Mouse (Mus musculus) lung, adult 2 months (tissue): ENCODE measurements around the gene Clvs2. TPM values are rescaled to one million over a fixed set of nuclear protein-coding genes. Genes with fewer than 3 reads are reported as not detected.

ENCODE experiments used
- DNase-seq: peaks from one replicate; pipeline ENCODE4 v3.0.0; 2022
- H3K4me1 ChIP-seq: fragments of 200-500 bp; 2 replicates; pipeline ENCODE4 v1.6.1; 2011; ENCODE audit warnings: low read length; ENCODE audit not compliant: control insufficient read depth, insufficient read depth
- H3K4me3 ChIP-seq: fragments of 200-500 bp; replicated peaks from 2 replicates; pipeline ENCODE3; 2011; ENCODE audit warnings: low read depth, mild to moderate bottlenecking, control low read depth, low read length; ENCODE audit errors: extremely low read depth
- CTCF ChIP-seq: fragments of 200-500 bp; IDR thresholded peaks from 2 replicates; pipeline ENCODE4 v1.5.1; 2011; ENCODE audit warnings: mild to moderate bottlenecking, low read length, control low read depth; ENCODE audit not compliant: insufficient read depth
- POLR2A ChIP-seq: fragments of 200-500 bp; IDR thresholded peaks from 2 replicates; pipeline ENCODE4 v1.6.1; 2011; ENCODE audit warnings: low read depth, mild to moderate bottlenecking, control low read depth, low read length, borderline replicate concordance; ENCODE audit errors: extremely low read depth
- WGBS: fragments of 180-500 bp; shearing (Covaris S2); methylation state at CpG from one replicate; pipeline ENCODE4 v1.1.7; 2018; 5-methylcytosine and 5-hydroxymethylcytosine counted together
- polyA plus RNA-seq: library from polyadenylated mRNA; depleted of rRNA; stranded (reverse); fragments of >200 nt; gene quantifications from 2 replicates; pipeline ENCODE4 v1.2.3, GENCODE M21; 2012; rRNA removed

The Clvs2 gene
- not detected in 2 replicates for polyA plus RNA-seq

- no peak for TF ChIP-seq CTCF
- WGBS = 6% methylated on average over 37 of the region's 37 CpGs
- Histone ChIP-seq H3K4me1 (no peaks in the 10 kb centered on the region), H3K4me3 (no peak within 1 kb of the TSS)
- no peak for DNase-seq
Measured at GRCm38 (mm10) chr10:33624131-33624879, at the start of gene Clvs2. Gene Clvs2, minus strand, starts transcription at chr10:33624769.

GRCm38 (mm10) chr10:33653142-33653541 lies 28.6 kb upstream of the Clvs2 start:
- Histone ChIP-seq H3K4me3 (no peak overlapping the region), H3K4me1 (no peaks in the 10 kb centered on the region)
- DNase-seq = no peak
- TF ChIP-seq POLR2A = no peak
- no peak for TF ChIP-seq CTCF

GRCm38 (mm10) chr10:33623577-33623991 lies 985 bp downstream of the Clvs2 start:
- no peak for TF ChIP-seq POLR2A
- no peak for TF ChIP-seq CTCF
- WGBS = 20% methylated on average over 6 of the region's 6 CpGs
- Histone ChIP-seq H3K4me3 (no peak overlapping the region), H3K4me1 (no peaks in the 10 kb centered on the region)
- DNase-seq = no peak

DNA sequence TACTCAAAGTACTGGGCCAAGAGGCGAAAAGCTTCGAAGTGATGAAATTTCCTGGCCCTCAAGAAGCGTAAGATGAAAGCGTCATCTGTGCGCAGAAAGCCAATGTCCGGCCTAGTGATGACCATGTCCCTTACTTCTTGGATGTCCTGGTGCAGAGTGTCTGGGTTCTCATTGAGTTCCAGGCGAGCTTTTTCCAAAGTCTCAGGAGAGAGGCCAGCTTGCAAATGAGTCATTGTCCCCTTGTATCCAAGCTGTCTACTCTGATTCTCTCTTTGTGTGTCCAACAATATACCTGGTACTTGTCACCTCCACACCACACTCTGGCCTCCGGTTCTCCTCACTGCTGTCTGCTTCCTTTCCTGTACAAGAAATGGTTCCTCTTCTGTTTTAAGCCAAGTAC lies 1.9 kb downstream of the Clvs2 start:
- TF ChIP-seq CTCF (no peak), POLR2A (no peak)
- H3K4me3 ChIP-seq = no peak overlapping the region
- H3K4me1 ChIP-seq = no peaks in the 10 kb centered on the region
- 85% methylated on average over 8 of the region's 8 CpGs for WGBS
- DNase-seq = no peak

GRCm38 (mm10) chr10:33616207-33616606 lies 8.4 kb downstream of the Clvs2 start:
- no peak overlapping the region for H3K4me3 ChIP-seq
- WGBS = 65% methylated on average over 2 of the region's 2 CpGs
- no peaks in the 10 kb centered on the region for H3K4me1 ChIP-seq
- TF ChIP-seq CTCF (no peak), POLR2A (no peak)
- DNase-seq = no peak

GRCm38 (mm10) chr10:33613197-33613596 lies 11.4 kb downstream of the Clvs2 start:
- WGBS = 95% methylated on average over 1 of the region's 1 CpGs
- no peak for TF ChIP-seq CTCF
- TF ChIP-seq POLR2A = no peak
- DNase-seq = no peak
- no peak overlapping the region for H3K4me3 ChIP-seq
- H3K4me1 ChIP-seq = no peaks in the 10 kb centered on the region

DNA sequence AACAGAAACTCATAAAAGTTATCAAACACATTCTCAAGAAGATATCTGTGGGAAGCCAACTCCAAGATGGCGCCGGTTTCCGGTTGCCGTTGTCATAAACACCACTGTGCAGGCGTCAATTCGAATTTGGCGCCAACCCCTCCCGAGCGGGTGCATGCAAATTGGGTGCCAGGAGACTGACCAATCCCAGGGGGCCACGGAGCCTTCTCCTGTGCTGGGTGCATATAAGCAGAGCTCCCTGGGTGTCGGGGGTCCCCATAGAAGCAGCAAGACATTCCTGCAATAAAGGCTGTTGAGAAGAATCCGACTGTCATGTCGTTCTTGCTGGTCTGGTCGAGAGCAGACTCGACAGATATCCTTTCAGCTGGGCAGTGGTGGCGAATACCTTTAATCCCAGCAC lies 31.8 kb downstream of the Clvs2 start:
- Histone ChIP-seq H3K4me3 (no peak overlapping the region), H3K4me1 (no peaks in the 10 kb centered on the region)
- WGBS = 86% methylated on average over 16 of the region's 16 CpGs
- DNase-seq = no peak
- TF ChIP-seq POLR2A (no peak), CTCF (no peak)

DNA sequence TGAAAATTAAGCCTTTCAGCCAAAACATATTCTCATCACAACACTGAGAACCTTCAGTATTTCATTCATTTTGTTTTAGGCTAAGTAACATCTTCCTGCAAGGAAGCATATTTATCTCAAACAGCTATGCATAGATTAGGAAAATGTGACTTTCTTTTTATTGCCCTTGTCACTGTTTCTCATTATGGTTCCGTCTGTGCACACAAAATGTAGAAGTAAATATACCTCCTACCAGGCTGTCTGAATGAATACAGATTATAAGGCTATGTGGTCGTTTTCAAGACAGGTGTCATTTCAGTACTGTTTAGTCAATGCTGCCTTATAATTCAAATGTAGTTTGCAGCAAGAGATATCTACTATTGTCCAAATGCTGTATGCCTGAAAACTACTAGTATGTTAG lies 35.8 kb downstream of the Clvs2 start:
- no peak for DNase-seq
- no peak overlapping the region for H3K4me3 ChIP-seq
- WGBS = 54% methylated on average over 2 of the region's 2 CpGs
- TF ChIP-seq CTCF (no peak), POLR2A (no peak)
- no peaks in the 10 kb centered on the region for H3K4me1 ChIP-seq

- WGBS = 57% methylated on average over 2 of the region's 2 CpGs
- DNase-seq = no peak
- TF ChIP-seq CTCF (no peak), POLR2A (no peak)
- Histone ChIP-seq H3K4me1 (no peaks in the 10 kb centered on the region), H3K4me3 (no peak overlapping the region)
Measured at GRCm38 (mm10) chr10:33587118-33587517, 37.5 kb downstream of the Clvs2 start.

DNA sequence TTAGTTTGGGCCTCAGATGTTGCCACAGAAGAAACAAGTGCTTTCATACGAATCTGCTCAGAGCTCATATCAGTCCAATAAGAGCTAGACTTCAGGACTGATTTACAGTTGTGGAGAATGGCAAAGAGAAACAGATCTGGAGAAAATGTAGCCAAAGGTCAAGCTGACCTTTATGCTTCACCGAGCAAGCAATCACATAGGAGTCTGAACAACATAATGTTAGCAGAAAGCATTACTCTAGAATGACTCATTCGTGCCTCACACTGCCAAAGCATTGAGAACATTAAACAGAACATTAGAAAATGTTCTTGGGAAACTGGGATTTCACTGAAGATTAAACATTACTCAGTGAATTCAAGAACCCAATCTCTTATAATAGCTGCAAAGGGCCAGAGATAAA lies 66.5 kb downstream of the Clvs2 start:
- Histone ChIP-seq H3K4me3 (no peak overlapping the region), H3K4me1 (no peaks in the 10 kb centered on the region)
- WGBS = 44% methylated on average over 3 of the region's 3 CpGs
- TF ChIP-seq CTCF = no peak
- no peak for TF ChIP-seq POLR2A
- no peak for DNase-seq
